In genomic region chr9:65700504-65700903, GRCm38 (mm10) we compare ENCODE assay signal across 25 mouse cellular contexts.
"Had no signal": no experiment of that assay in that cellular context is flagged by ENCODE, and none has a peak within 500 bp of the region (broad histone marks: within the 10 kb centered on the region; RNA-seq: fewer than 3 reads in every experiment).

No protein-coding gene starts in this region.

- DNase-seq: gastrocnemius, adult 2 months; gastrocnemius, postnatal 10 days; gastrocnemius, postnatal 25 days; heart, adult 18-20 months; heart, postnatal 10 days; heart, postnatal 4 days; kidney, adult 18-20 months; kidney, adult 8-10 months; kidney, postnatal 10 days; kidney, postnatal 25 days; kidney, postnatal 4 days; liver had no signal

- H3K9me3 ChIP-seq: heart, embryonic 10.5 days; heart, embryonic 12.5 days; hindbrain, embryonic 10.5 days; hindbrain, embryonic 12.5 days; intestine, embryonic 15.5 days; limb, embryonic 10.5 days; limb, embryonic 12.5 days had no signal

- H3K27ac ChIP-seq: gastrocnemius, adult 2 months; heart, embryonic 10.5 days; hindbrain, embryonic 10.5 days; hindbrain, embryonic 12.5 days; hindbrain, embryonic 14.5 days; intestine, embryonic 15.5 days; layer of hippocampus, adult 2 months; left cerebral cortex, adult 2 months; limb, embryonic 10.5 days; limb, embryonic 12.5 days had no signal

- H3K9ac ChIP-seq: heart, embryonic 12.5 days; hindbrain, embryonic 12.5 days; hindbrain, embryonic 14.5 days; intestine, embryonic 15.5 days; limb, embryonic 12.5 days had no signal

- H3K4me1 ChIP-seq: hindbrain, embryonic 10.5 days; intestine, embryonic 15.5 days; limb, embryonic 10.5 days; limb, embryonic 12.5 days had no signal

- H3K4me3 ChIP-seq: gastrocnemius, adult 2 months; heart, embryonic 10.5 days; heart, embryonic 12.5 days; hindbrain, embryonic 10.5 days; hindbrain, embryonic 12.5 days; intestine, embryonic 15.5 days; layer of hippocampus, adult 2 months; left cerebral cortex, adult 2 months; limb, embryonic 10.5 days; limb, embryonic 12.5 days had no signal

- H3K27me3 ChIP-seq: heart, embryonic 12.5 days; hindbrain, embryonic 12.5 days; intestine, embryonic 15.5 days; limb, embryonic 12.5 days had no signal

- ATAC-seq: hindbrain, embryonic 16.5 days; inflammation-experienced regulatory T-cells, adult 6 months; intestine, embryonic 15.5 days; intestine, postnatal 0 days had no signal
